Mouse (Mus musculus) C2C12 (cell line): ENCODE measurements around the gene Dnajb8. TPM values are rescaled to one million over a fixed set of nuclear protein-coding genes. Genes with fewer than 3 reads are reported as not detected.

Source experiments
- H3K27me3 ChIP-seq: one replicate; pipeline ENCODE4 v1.6.1; 2011; ENCODE audit not compliant: control insufficient read depth, insufficient read depth, insufficient read length
- H3K36me3 ChIP-seq: one replicate; pipeline ENCODE4 v1.6.1; 2011; ENCODE audit not compliant: control insufficient read depth, insufficient read depth
- H3K4me3 ChIP-seq: one replicate; pipeline ENCODE4 v1.5.1; 2011; ENCODE audit warnings: mild to moderate bottlenecking, control low read depth; ENCODE audit not compliant: poor library complexity, insufficient read depth, severe bottlenecking
- H3K79me2 ChIP-seq: one replicate; pipeline ENCODE4 v1.6.1; 2011; ENCODE audit not compliant: control insufficient read depth, insufficient read depth
- H3K79me3 ChIP-seq: one replicate; pipeline ENCODE4 v1.6.1; 2011; ENCODE audit warnings: low read depth, control low read depth
- H3ac ChIP-seq: one replicate; pipeline ENCODE3; 2011; ENCODE audit warnings: low read depth; ENCODE audit not compliant: control insufficient read depth, insufficient read length
- CEBPB ChIP-seq: IDR thresholded peaks from one replicate; pipeline ENCODE4 v1.6.1; 2011; ENCODE audit warnings: low read depth, mild to moderate bottlenecking, control low read depth, moderate library complexity
- CTCF ChIP-seq: IDR thresholded peaks from one replicate; pipeline ENCODE4 v1.5.1; 2011; ENCODE audit not compliant: control insufficient read depth, insufficient read depth, insufficient read length
- FOSL1 ChIP-seq: IDR thresholded peaks from one replicate; pipeline ENCODE4 v1.8.0; 2011; ENCODE audit warnings: mild to moderate bottlenecking, low read length; ENCODE audit not compliant: poor library complexity, insufficient read depth, severe bottlenecking
- MAX ChIP-seq: IDR thresholded peaks from one replicate; pipeline ENCODE4 v1.6.1; 2011; ENCODE audit warnings: mild to moderate bottlenecking, control low read depth
- MYOD1 ChIP-seq: IDR thresholded peaks from one replicate; pipeline ENCODE4 v1.6.1; 2011; ENCODE audit warnings: low read depth; ENCODE audit not compliant: control insufficient read depth, insufficient read length
- MYOG ChIP-seq: IDR thresholded peaks from one replicate; pipeline ENCODE4 v1.6.1; 2011; ENCODE audit not compliant: control insufficient read depth, insufficient read length; ENCODE audit errors: extremely low read depth
- USF1 ChIP-seq: IDR thresholded peaks from one replicate; pipeline ENCODE4 v1.6.1; 2011; ENCODE audit warnings: low read depth, mild to moderate bottlenecking, control low read depth, moderate library complexity
- polyA plus RNA-seq: library from polyadenylated mRNA; unstranded; fragments of >200 nt; fragmentation: generic; extraction: Trizol; gene quantifications from one replicate; pipeline ENCODE4 v1.2.1, GENCODE M21; 2012; ENCODE audit warnings: missing spikeins

Gene Dnajb8
- polyA plus RNA-seq, 1 experiment = not detected

- no peak for TF ChIP-seq MYOG
- Histone ChIP-seq H3K79me2 (peaks cover 36% of the 10 kb centered on the region), H3ac (no peak overlapping the region), H3K4me3 (no peak overlapping the region), H3K79me3 (peaks cover 14% of the 10 kb centered on the region), H3K36me3 (peaks cover 34% of the 10 kb centered on the region), H3K27me3 (no peaks in the 10 kb centered on the region)
Observed at GRCm38 (mm10) chr6:88201926-88202700, 20.0 kb upstream of the Dnajb8 start.

DNA sequence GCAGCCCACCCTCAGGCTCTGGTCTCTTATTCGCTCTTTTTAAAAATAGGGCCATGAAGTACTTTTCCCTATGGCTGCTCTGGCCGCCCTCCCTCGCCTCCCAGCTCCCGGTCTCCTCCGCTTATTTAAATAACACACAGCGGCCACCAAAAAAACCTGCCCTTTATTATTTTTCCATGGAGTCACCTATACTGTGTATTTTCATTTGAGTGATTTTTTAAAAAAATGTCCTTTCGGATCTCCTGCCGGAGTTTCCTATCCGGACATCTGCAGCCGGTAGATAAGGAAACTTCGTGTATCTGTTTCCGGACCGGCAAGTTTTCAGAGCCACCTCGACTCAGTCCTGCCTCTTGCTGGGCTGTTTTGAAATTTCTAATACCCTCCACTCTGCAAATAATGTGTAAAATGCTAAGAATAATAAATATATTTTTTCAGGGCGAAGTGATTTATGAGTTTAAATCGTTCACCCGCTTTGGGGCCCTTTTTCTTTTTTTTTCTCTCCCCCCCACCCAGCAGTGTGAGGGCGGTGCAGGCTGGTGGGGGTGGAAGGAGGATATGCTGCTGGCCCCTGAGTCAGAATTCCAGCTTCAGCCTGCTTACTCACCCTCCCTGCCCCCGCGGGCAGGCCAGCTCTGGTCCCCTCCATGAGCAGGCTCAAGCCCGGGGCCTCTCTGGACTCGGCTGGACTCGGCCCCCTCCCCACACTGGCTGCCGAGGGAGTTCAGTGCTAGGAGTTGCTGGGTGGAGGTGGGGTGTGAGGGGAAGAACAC, 19.0 kb upstream of the Dnajb8 start:
- H3ac ChIP-seq = peak overlapping the region; percentile 70
- TF ChIP-seq FOSL1 (no peak), MAX (no peak), CTCF (no peak), MYOD1 (no peak), CEBPB (no peak)
- H3K27me3 ChIP-seq = no peaks in the 10 kb centered on the region
- H3K79me2 ChIP-seq = peaks cover 36% of the 10 kb centered on the region
- H3K79me3 ChIP-seq = peaks cover 14% of the 10 kb centered on the region
- peaks cover 34% of the 10 kb centered on the region for H3K36me3 ChIP-seq
- H3K4me3 ChIP-seq = no peak overlapping the region

DNA sequence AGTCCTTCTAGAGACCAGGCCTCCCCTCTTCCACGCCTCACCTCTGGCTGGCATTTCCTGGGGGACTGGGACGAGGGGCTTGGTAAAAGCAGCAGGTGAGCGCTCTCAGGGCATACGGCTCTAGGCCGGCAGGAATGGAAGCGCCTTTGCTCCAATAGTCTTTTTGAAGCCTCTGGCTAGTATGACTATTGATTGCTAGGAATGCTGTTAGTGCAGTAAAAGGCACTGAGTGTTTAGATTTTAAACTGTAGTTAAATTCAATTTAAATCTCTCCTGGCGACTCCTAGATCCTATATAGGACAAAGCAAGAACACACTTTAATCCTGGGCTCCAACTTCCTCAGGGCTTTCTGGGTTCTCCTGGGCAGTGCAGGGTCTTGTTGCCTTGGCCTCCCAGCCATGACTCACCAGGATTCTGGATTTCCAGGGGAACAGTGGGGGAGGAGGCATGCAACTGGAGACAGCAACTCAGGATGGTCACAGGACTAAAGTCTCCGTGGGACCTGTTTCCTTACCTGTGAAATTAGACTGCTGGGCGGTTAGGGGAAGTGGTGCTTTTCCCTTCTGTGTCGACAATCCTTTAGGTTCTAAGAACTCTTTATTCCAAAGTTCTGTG, 18.2 kb upstream of the Dnajb8 start:
- Histone ChIP-seq H3K4me3 (no peak overlapping the region), H3K79me2 (peaks cover 32% of the 10 kb centered on the region), H3ac (peak overlapping the region; percentile 70), H3K27me3 (no peaks in the 10 kb centered on the region), H3K79me3 (peaks cover 12% of the 10 kb centered on the region), H3K36me3 (peaks cover 34% of the 10 kb centered on the region)
- TF ChIP-seq MYOG = no peak
- TF ChIP-seq CTCF = no peak

GRCm38 (mm10) chr6:88204531-88205385, 17.3 kb upstream of the Dnajb8 start:
- Histone ChIP-seq H3K79me2 (peaks cover 23% of the 10 kb centered on the region), H3K4me3 (no peak overlapping the region), H3K27me3 (no peaks in the 10 kb centered on the region), H3K79me3 (peaks cover 10% of the 10 kb centered on the region), H3ac (no peak overlapping the region), H3K36me3 (peaks cover 34% of the 10 kb centered on the region)
- TF ChIP-seq CTCF (no peak), MYOD1 (no peak), FOSL1 (no peak), MAX (no peak), USF1 (no peak), MYOG (no peak), CEBPB (no peak)

- Histone ChIP-seq H3K36me3 (peaks cover 33% of the 10 kb centered on the region), H3K4me3 (no peak overlapping the region), H3K79me2 (peaks cover 17% of the 10 kb centered on the region), H3K27me3 (no peaks in the 10 kb centered on the region), H3ac (no peak overlapping the region), H3K79me3 (peaks cover 5% of the 10 kb centered on the region)
- TF ChIP-seq CEBPB (no peak), CTCF (no peak), FOSL1 (no peak), USF1 (no peak), MYOD1 (no peak), MAX (no peak), MYOG (no peak)
Observed at GRCm38 (mm10) chr6:88205386-88205700, 16.7 kb upstream of the Dnajb8 start.

GRCm38 (mm10) chr6:88205937-88206336, 16.1 kb upstream of the Dnajb8 start:
- no peak for TF ChIP-seq CTCF
- no peak for TF ChIP-seq MYOD1
- TF ChIP-seq MYOG = no peak
- TF ChIP-seq USF1 = no peak
- TF ChIP-seq MAX = no peak
- TF ChIP-seq CEBPB = no peak
- TF ChIP-seq FOSL1 = no peak
- peaks cover 2% of the 10 kb centered on the region for H3K79me3 ChIP-seq
- no peak overlapping the region for H3K4me3 ChIP-seq
- H3K36me3 ChIP-seq = peaks cover 28% of the 10 kb centered on the region
- no peak overlapping the region for H3ac ChIP-seq
- H3K27me3 ChIP-seq = no peaks in the 10 kb centered on the region
- peaks cover 12% of the 10 kb centered on the region for H3K79me2 ChIP-seq
